Mouse (Mus musculus): Measurements from ENCODE around the gene Dab2.

GRCm38 (mm10) chr15:6410161-6410560 lies 110.6 kb downstream of the Dab2 start:
- TF ChIP-seq CTCF (IDR thresholded peaks at IDR 0.05; ENCODE audit: extremely low read depth, insufficient read depth, low read length) (no peak), POLR2A (IDR thresholded peaks at IDR 0.05; ENCODE audit: extremely low read depth, insufficient read depth, low read length) (no peak)
